Mouse (Mus musculus): Measurements from ENCODE around the gene Olfr1471. TPM values are rescaled to one million over a fixed set of nuclear protein-coding genes. Genes with fewer than 3 reads are reported as not detected.

Olfr1471 gene
- polyA plus RNA-seq (2012; rRNA removed; ENCODE audit: low replicate concordance) = not detected in 2 replicates

GRCm38 (mm10) chr19:13443109-13443508 lies at the start of gene Olfr1471:
Gene Olfr1471, plus strand, starts transcription at chr19:13443409.

GRCm38 (mm10) chr19:13407549-13407948 lies 35.7 kb upstream of the Olfr1471 start, which contains the start of gene Olfr1469:
Gene Olfr1469, plus strand, starts transcription at chr19:13407849.

GRCm38 (mm10) chr19:13455986-13456385 lies 12.8 kb downstream of the Olfr1471 start, which contains the start of gene Olfr1472:
Gene Olfr1472, minus strand, starts transcription at chr19:13456086.

GRCm38 (mm10) chr19:13469265-13469664 lies 26.1 kb downstream of the Olfr1471 start, which contains the start of gene Olfr1474:
Gene Olfr1474, plus strand, starts transcription at chr19:13469565.

GRCm38 (mm10) chr19:13480096-13480495 lies 36.9 kb downstream of the Olfr1471 start, which contains the start of gene Olfr1475:
Gene Olfr1475, minus strand, starts transcription at chr19:13480196.

GRCm38 (mm10) chr19:13500246-13500645 lies 57.0 kb downstream of the Olfr1471 start, which contains the start of gene Olfr1477:
Gene Olfr1477, plus strand, starts transcription at chr19:13500546.

Other genes starting within 250 kb of the Olfr1471 start
- gene Olfr1463, start 212.1 kb upstream of the Olfr1471 start, polyA plus RNA-seq (2012; rRNA removed; ENCODE audit: low replicate concordance) = not detected in 2 replicates
- not detected in 2 replicates for gene Olfr1465, start 127.9 kb upstream of the Olfr1471 start, polyA plus RNA-seq (2012; rRNA removed; ENCODE audit: low replicate concordance)
- not detected in 2 replicates for gene Olfr1466, start 104.5 kb upstream of the Olfr1471 start, polyA plus RNA-seq (2012; rRNA removed; ENCODE audit: low replicate concordance)
- not detected in 2 replicates for gene Olfr1467, start 81.2 kb upstream of the Olfr1471 start, polyA plus RNA-seq (2012; rRNA removed; ENCODE audit: low replicate concordance)
- gene Olfr1469, start 35.6 kb upstream of the Olfr1471 start, polyA plus RNA-seq (2012; rRNA removed; ENCODE audit: low replicate concordance) = not detected in 2 replicates
- gene Olfr1472, start 12.7 kb downstream of the Olfr1471 start, polyA plus RNA-seq (2012; rRNA removed; ENCODE audit: low replicate concordance) = not detected in 2 replicates
- not detected in 2 replicates for gene Olfr1474, start 26.2 kb downstream of the Olfr1471 start, polyA plus RNA-seq (2012; rRNA removed; ENCODE audit: low replicate concordance)
- not detected in 2 replicates for gene Olfr1475, start 36.8 kb downstream of the Olfr1471 start, polyA plus RNA-seq (2012; rRNA removed; ENCODE audit: low replicate concordance)
- not detected in 2 replicates for gene Olfr1477, start 57.1 kb downstream of the Olfr1471 start, polyA plus RNA-seq (2012; rRNA removed; ENCODE audit: low replicate concordance)
- gene Olfr1480, start 84.5 kb downstream of the Olfr1471 start, polyA plus RNA-seq (2012; rRNA removed; ENCODE audit: low replicate concordance) = not detected in 2 replicates
- gene Olfr1484, start 140.1 kb downstream of the Olfr1471 start, polyA plus RNA-seq (2012; rRNA removed; ENCODE audit: low replicate concordance) = not detected in 2 replicates
- gene Olfr1487, start 174.0 kb downstream of the Olfr1471 start, polyA plus RNA-seq (2012; rRNA removed; ENCODE audit: low replicate concordance) = not detected in 2 replicates
- gene Olfr1489, start 188.2 kb downstream of the Olfr1471 start, polyA plus RNA-seq (2012; rRNA removed; ENCODE audit: low replicate concordance) = not detected in 2 replicates
- gene Olfr1490, start 207.7 kb downstream of the Olfr1471 start, polyA plus RNA-seq (2012; rRNA removed; ENCODE audit: low replicate concordance) = not detected in 2 replicates